Mouse (Mus musculus) midbrain, embryonic 14.5 days (tissue): ENCODE data around the gene Vav1. TPM values are rescaled to one million over a fixed set of nuclear protein-coding genes. Genes with fewer than 3 reads are reported as not detected.

Source experiments
- ATAC-seq: fragments of 200-750 bp; cut with Nextera tagmentation; 2 replicates; pipeline ENCODE4 v1.8.0; 2017; ENCODE audit warnings: moderate number of reproducible peaks, moderate library complexity; ENCODE audit not compliant: low FRiP score, low TSS enrichment
- DNase-seq: peaks from one replicate; pipeline ENCODE4 v3.0.0-alpha.2; 2015
- H3K27ac ChIP-seq: fragments of 300-500 bp; sonication (generic); replicated peaks from 2 replicates; pipeline ENCODE4 v1.5.1; 2014; ENCODE audit warnings: mild to moderate bottlenecking, low read depth, low read length, moderate library complexity
- H3K27me3 ChIP-seq: fragments of 300-500 bp; sonication (generic); 2 replicates; pipeline ENCODE4 v1.6.1; 2014; ENCODE audit warnings: low read length, control low read depth, mixed read lengths; ENCODE audit not compliant: control insufficient read depth, insufficient read depth
- H3K36me3 ChIP-seq: fragments of 300-500 bp; sonication (generic); 2 replicates; pipeline ENCODE4 v1.6.1; 2014; ENCODE audit warnings: low read length, control low read depth; ENCODE audit not compliant: control insufficient read depth, insufficient read depth
- H3K4me1 ChIP-seq: fragments of 300-500 bp; sonication (generic); 2 replicates; pipeline ENCODE4 v1.6.1; 2014; ENCODE audit warnings: mild to moderate bottlenecking, antibody characterized with exemption, low read length, control low read depth; ENCODE audit not compliant: control insufficient read depth, insufficient read depth
- H3K4me2 ChIP-seq: fragments of 300-500 bp; sonication (generic); 2 replicates; pipeline ENCODE4 v1.6.1; 2014; ENCODE audit warnings: mild to moderate bottlenecking, low read length, moderate library complexity
- H3K4me3 ChIP-seq: fragments of 300-500 bp; sonication (generic); replicated peaks from 2 replicates; pipeline ENCODE4 v1.5.1; 2014; ENCODE audit warnings: low read depth, low read length
- H3K9ac ChIP-seq: fragments of 300-500 bp; sonication (generic); replicated peaks from 2 replicates; pipeline ENCODE4 v1.6.1; 2014; ENCODE audit warnings: mild to moderate bottlenecking, low read length, moderate library complexity
- H3K9me3 ChIP-seq: fragments of 300-500 bp; sonication (generic); 2 replicates; pipeline ENCODE4 v1.6.1; 2016; ENCODE audit warnings: low read length, control low read depth, mixed read lengths; ENCODE audit not compliant: control insufficient read depth
- WGBS: fragments of 180-500 bp; shearing (Covaris S2); extraction: QIAGEN DNeasy Blood & Tissue Kit; methylation state at CpG from one replicate; pipeline ENCODE4 v1.1.7; 2014; 5-methylcytosine and 5-hydroxymethylcytosine counted together
- polyA plus RNA-seq: library from polyadenylated mRNA; unstranded; fragments of >200 nt; fragmentation: Nextera tagmentation; extraction: Ambion mirVana; gene quantifications from 2 replicates; pipeline ENCODE4 v1.2.1, GENCODE M21; 2014

Vav1 gene
- polyA plus RNA-seq, 1 experiment from 2014 or later: 1.6 TPM

GRCm38 (mm10) chr17:57249186-57250181, 29.4 kb upstream of the Vav1 start, which contains the start of gene Trip10:
Trip10 (plus strand) TSS chr17:57249455.
- peak; percentile 91 for DNase-seq
- WGBS: under 1% methylated on average over 52 of the region's 52 CpGs
- H3K36me3 ChIP-seq: 0 out of 2 replicates have a peak, but pooled peaks cover 4% of the 10 kb centered on the region
- peak within 1 kb of the TSS; percentile 56 for H3K4me3 ChIP-seq
- no peaks in the 10 kb centered on the region; the same call in 1 of the 2 replicates for H3K27me3 ChIP-seq
- H3K9ac ChIP-seq: peak within 1 kb of the TSS; percentile 48
- ATAC-seq: peak; percentile 24
- H3K9me3 ChIP-seq: no peaks in the 10 kb centered on the region
- H3K4me2 ChIP-seq: peak within 1 kb of the TSS; percentile 95
- H3K27ac ChIP-seq: peak within 1 kb of the TSS; percentile 81
- peaks cover 27% of the 10 kb centered on the region for H3K4me1 ChIP-seq

DNA sequence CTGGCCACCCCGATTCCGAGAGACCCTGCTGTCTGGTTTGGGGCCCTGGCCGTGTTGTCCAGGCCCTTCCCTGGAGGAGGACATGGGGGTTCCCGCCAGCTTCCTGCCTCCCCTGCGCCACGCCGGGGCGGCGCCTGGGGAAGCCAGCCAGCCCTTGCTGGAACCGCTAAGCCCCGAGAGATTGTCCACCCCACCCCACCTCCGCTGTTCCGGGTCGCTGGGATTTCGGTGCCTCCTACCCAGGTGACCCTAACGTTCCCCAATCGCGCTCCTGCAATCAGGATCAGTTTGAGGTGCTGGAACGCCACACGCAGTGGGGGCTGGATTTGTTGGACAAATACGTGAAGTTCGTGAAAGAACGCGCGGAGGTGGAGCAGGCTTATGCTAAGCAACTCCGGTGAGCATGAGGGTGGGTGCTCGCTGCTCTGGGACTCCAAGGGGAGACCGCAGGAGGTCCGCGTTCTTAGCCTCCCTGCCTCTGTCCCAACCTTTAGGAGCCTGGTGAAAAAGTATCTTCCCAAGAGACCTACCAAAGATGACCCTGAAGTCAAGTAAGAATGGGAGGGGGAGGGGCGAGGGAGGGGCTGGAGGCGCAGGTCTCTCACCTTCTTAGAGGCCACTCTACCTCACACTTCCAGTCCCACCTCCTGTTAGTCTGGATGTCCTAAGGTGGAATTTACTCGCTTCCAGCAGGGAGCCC, 28.3 kb upstream of the Vav1 start:
- Histone ChIP-seq H3K4me1 (peaks cover 27% of the 10 kb centered on the region), H3K9me3 (no peaks in the 10 kb centered on the region), H3K4me3 (peak overlapping the region; percentile 56), H3K9ac (peak overlapping the region; percentile 48; the same call in 1 of the 2 replicates), H3K27ac (no peak overlapping the region), H3K4me2 (peak overlapping the region; percentile 95), H3K36me3 (0 out of 2 replicates have a peak, but pooled peaks cover 8% of the 10 kb centered on the region), H3K27me3 (no peaks in the 10 kb centered on the region; the same call in 1 of the 2 replicates)
- 4% methylated on average over 33 of the region's 33 CpGs for WGBS
- ATAC-seq (no peak), DNase-seq (peak; percentile 15)

GRCm38 (mm10) chr17:57251431-57251830, 27.5 kb upstream of the Vav1 start:
- no peak overlapping the region for H3K4me3 ChIP-seq
- DNase-seq: no peak
- no peaks in the 10 kb centered on the region for H3K9me3 ChIP-seq
- H3K27me3 ChIP-seq: no peaks in the 10 kb centered on the region; the same call in 1 of the 2 replicates
- H3K36me3 ChIP-seq: 0 out of 2 replicates have a peak, but pooled peaks cover 8% of the 10 kb centered on the region
- no peak overlapping the region for H3K27ac ChIP-seq
- no peak for ATAC-seq
- H3K4me1 ChIP-seq: peaks cover 27% of the 10 kb centered on the region
- WGBS: over 99% methylated on average over 3 of the region's 3 CpGs
- no peak overlapping the region for H3K9ac ChIP-seq
- no peak overlapping the region for H3K4me2 ChIP-seq

DNA sequence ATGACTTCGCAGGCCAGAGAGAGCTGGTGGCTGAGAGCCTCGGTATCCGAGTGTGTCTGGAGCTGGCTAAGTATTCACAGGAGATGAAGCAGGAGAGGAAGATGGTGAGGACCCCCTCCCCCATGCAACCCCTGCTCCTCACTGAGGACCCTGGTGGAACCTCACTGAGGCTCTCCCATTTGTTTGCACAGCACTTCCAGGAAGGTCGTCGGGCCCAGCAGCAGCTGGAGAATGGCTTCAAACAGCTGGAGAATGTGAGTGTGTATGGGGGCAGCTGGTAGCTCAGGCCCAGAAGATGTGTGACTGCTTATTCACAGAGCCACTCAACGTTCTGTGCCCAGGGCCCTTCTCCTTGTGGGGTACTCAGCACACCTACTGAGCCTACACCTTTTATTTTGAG, 25.6 kb upstream of the Vav1 start:
- no peak for ATAC-seq
- 85% methylated on average over 6 of the region's 6 CpGs for WGBS
- DNase-seq: no peak

GRCm38 (mm10) chr17:57255354-57255753, 23.5 kb upstream of the Vav1 start:
- ATAC-seq (no peak), DNase-seq (no peak)
- no peak overlapping the region for H3K4me2 ChIP-seq
- no peaks in the 10 kb centered on the region for H3K9me3 ChIP-seq
- H3K9ac ChIP-seq: no peak overlapping the region
- no peaks in the 10 kb centered on the region for H3K27me3 ChIP-seq
- peaks cover 2% of the 10 kb centered on the region for H3K4me1 ChIP-seq
- H3K27ac ChIP-seq: no peak overlapping the region
- peaks cover 12% of the 10 kb centered on the region; the same call in 1 of the 2 replicates for H3K36me3 ChIP-seq
- H3K4me3 ChIP-seq: no peak overlapping the region
- WGBS: 95% methylated on average over 14 of the region's 14 CpGs

More for the DNA sequence above, 25.6 kb upstream of the Vav1 start:
- no peak overlapping the region for H3K4me3 ChIP-seq
- H3K4me2 ChIP-seq: no peak overlapping the region
- no peak overlapping the region for H3K9ac ChIP-seq
- H3K27ac ChIP-seq: no peak overlapping the region
- peaks cover 10% of the 10 kb centered on the region; the same call in 1 of the 2 replicates for H3K36me3 ChIP-seq
- no peaks in the 10 kb centered on the region for H3K9me3 ChIP-seq
- no peaks in the 10 kb centered on the region; the same call in 1 of the 2 replicates for H3K27me3 ChIP-seq
- peaks cover 21% of the 10 kb centered on the region for H3K4me1 ChIP-seq

DNA sequence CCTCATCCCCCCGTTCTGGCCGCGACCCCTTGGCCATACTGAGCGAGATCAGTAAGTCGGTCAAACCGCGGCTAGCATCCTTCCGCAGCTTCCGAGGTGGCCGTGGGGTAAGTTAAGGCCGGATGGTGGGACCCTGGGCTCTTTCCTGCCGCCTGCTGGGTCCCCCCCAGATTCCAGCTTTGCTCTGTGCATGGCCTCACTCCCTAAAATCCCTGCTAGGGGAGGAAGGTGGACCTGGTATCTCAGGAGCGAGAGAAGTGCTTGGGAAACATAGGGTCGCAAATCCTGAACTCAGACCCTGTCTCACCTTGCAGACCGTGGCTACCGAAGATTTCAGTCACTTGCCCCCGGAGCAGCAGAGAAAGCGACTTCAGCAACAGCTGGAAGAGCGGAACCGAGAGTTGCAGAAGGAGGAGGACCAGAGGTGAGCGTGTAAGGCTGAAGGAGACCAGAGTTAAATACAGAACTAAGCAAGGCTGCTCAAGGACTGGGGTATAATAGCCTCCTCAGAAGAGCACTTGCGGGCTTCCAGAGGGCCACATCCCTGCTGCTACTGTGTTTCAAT, 21.9 kb upstream of the Vav1 start:
- H3K4me1 ChIP-seq: no peaks in the 10 kb centered on the region
- no peak for DNase-seq
- H3K27ac ChIP-seq: no peak overlapping the region
- no peak overlapping the region for H3K9ac ChIP-seq
- H3K4me2 ChIP-seq: no peak overlapping the region
- no peaks in the 10 kb centered on the region for H3K27me3 ChIP-seq
- H3K9me3 ChIP-seq: no peaks in the 10 kb centered on the region
- peaks cover 21% of the 10 kb centered on the region; the same call in 1 of the 2 replicates for H3K36me3 ChIP-seq
- H3K4me3 ChIP-seq: no peak overlapping the region
- 97% methylated on average over 22 of the region's 22 CpGs for WGBS
- ATAC-seq: no peak

DNA sequence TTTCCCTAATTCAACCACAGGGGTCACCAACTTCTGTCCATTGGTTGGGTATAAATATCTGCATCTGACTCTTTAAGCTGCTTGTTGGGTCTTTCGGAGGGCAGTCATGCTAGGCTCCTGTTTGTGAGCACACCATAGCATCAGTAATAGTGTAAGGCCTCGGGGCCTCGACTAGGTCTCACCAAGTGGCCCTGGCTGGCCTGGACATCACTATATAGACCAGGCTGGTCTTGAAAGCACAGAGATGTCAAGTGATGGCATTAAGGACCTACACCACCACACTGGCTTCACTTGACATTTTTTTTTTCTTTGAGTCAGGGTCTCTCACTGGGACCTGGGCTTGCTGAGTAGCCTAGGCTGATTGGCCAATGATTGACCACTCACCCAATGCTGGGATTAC, 20.7 kb upstream of the Vav1 start:
- WGBS: 99% methylated on average over 3 of the region's 3 CpGs
- ATAC-seq: no peak
- Histone ChIP-seq H3K36me3 (peaks cover 27% of the 10 kb centered on the region), H3K9me3 (no peaks in the 10 kb centered on the region), H3K4me2 (no peak overlapping the region), H3K4me1 (no peaks in the 10 kb centered on the region), H3K27me3 (no peaks in the 10 kb centered on the region), H3K9ac (no peak overlapping the region), H3K27ac (no peak overlapping the region), H3K4me3 (no peak overlapping the region)
- DNase-seq: no peak

DNA sequence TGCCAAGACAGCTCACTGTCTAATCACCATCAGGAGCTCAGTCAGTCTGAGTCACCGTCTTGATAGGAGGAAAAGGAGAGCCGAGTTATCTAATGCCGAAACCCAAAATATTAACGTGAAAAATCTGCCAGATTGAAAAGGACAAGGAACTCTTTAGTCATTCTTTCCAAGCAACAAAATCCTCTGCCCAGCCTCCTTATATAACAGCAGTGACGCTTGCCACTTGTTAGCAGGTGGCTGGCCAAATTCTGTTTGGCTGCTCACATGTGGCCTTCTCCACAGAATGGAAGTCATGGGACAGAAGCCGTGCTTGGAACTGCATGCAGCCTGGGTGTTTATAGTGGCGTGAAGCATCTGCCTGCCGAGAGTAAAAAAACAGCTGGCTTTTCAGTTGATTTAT, 19.2 kb upstream of the Vav1 start:
- ATAC-seq: no peak
- Histone ChIP-seq H3K27ac (no peak overlapping the region), H3K9me3 (no peaks in the 10 kb centered on the region), H3K36me3 (peaks cover 26% of the 10 kb centered on the region), H3K27me3 (no peaks in the 10 kb centered on the region), H3K4me3 (no peak overlapping the region), H3K4me1 (no peaks in the 10 kb centered on the region), H3K4me2 (no peak overlapping the region), H3K9ac (no peak overlapping the region)
- WGBS: 92% methylated on average over 8 of the region's 8 CpGs
- no peak for DNase-seq
